Mouse (Mus musculus): ENCODE data around the gene Cacybp. TPM values are rescaled to one million over a fixed set of nuclear protein-coding genes. Genes with fewer than 3 reads are reported as not detected.

Cacybp gene
- polyA plus RNA-seq, 1 experiment from 2014 or later = 241 TPM

DNA sequence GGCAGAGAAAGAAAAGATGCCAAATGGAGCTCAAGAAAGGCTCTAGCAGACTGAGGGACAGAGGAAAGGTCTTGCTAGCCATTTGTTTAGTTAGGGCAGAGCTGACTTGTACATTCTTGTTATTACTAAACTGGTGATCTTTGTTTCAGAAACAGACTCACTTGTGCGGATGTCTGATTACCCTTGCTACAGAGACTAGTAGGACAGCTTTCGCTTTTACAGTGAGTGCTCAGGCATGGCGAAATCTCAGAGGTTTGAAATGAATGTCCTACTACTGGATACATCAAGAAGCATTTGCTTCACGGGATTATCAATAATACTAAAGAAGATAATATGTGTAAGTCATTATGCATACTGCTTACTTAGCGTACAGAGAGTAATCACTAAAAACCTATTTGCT, 32.0 kb upstream of the Cacybp start:
- Histone ChIP-seq H3K4me2 (replicated peaks) (no peak overlapping the region), H3K9ac (no peak overlapping the region), H3K27me3 (no peaks in the 10 kb centered on the region), H3K27ac (no peak overlapping the region), H3K9me3 (replicated peaks) (no peaks in the 10 kb centered on the region), H3K4me3 (no peak overlapping the region), H3K36me3 (no peaks in the 10 kb centered on the region), H3K4me1 (no peaks in the 10 kb centered on the region)
- no peak for ATAC-seq (ENCODE audit: low FRiP score)
- 87% methylated on average over 5 of the region's 5 CpGs for WGBS

DNA sequence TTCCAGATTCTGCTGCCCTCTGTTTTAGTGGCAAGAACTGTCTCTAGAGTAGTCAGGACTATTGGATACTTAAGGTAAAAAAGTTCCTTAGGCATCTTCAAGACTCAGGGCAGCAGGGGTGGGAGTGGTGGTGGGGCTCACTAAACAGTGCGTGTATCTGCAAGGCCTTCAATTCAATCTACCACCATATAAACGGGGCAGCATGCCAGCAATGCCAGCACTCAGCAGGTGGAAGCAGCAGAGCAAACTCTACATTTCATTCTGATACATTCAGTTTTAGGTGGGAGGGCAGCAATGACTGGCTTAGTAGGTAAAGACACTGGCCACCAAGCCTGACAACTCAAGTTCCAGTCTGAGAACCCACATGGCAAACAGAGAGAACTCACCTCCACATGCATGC, 27.4 kb upstream of the Cacybp start:
- no peaks in the 10 kb centered on the region for H3K9me3 ChIP-seq (replicated peaks)
- H3K27me3 ChIP-seq = no peaks in the 10 kb centered on the region
- H3K27ac ChIP-seq = no peak overlapping the region
- no peak overlapping the region for H3K4me2 ChIP-seq (replicated peaks)
- H3K36me3 ChIP-seq = no peaks in the 10 kb centered on the region
- WGBS = 89% methylated on average over 2 of the region's 2 CpGs
- no peak overlapping the region for H3K4me3 ChIP-seq
- ATAC-seq (ENCODE audit: low FRiP score) = no peak
- H3K4me1 ChIP-seq = no peaks in the 10 kb centered on the region
- H3K9ac ChIP-seq = no peak overlapping the region

DNA sequence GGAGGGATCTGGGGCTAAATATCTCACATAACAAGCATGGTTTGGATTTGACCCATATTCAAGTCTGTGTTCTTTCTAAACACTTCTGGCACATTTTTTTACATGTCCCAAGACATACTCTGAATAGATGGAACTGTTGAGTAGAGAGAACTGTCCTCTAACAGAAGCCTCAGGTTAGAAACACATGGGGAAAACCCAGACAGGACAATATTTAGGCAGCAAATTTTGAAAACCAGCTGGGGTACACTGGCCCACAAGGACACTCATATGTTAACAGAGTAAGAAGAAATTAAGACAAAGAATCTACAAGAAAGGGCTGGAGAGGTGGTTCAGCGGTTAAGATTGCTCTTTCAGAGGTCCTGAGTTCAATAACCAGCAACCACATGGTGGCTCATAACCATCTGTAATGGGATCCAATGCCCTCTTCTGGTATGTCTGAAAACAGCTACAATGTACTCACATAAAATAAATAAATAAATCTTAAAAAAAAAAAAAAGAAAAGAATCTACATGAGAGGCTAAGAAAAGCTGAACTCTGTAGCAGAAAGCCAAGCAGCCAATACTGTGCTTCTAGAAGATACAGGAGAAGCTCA, 26.3 kb upstream of the Cacybp start:
- Histone ChIP-seq H3K27me3 (no peaks in the 10 kb centered on the region), H3K27ac (no peak overlapping the region), H3K4me1 (no peaks in the 10 kb centered on the region), H3K4me3 (no peak overlapping the region), H3K9ac (no peak overlapping the region), H3K36me3 (no peaks in the 10 kb centered on the region), H3K4me2 (replicated peaks) (no peak overlapping the region), H3K9me3 (replicated peaks) (no peaks in the 10 kb centered on the region)
- WGBS = 96% methylated on average over 1 of the region's 1 CpGs
- no peak for ATAC-seq (ENCODE audit: low FRiP score)

GRCm38 (mm10) chr1:160237981-160238380, 25.3 kb upstream of the Cacybp start:
- no peak overlapping the region for H3K4me2 ChIP-seq (replicated peaks)
- no peaks in the 10 kb centered on the region for H3K36me3 ChIP-seq
- ATAC-seq (ENCODE audit: low FRiP score) = no peak
- H3K4me3 ChIP-seq = no peak overlapping the region
- no peaks in the 10 kb centered on the region for H3K4me1 ChIP-seq
- H3K27ac ChIP-seq = no peak overlapping the region
- H3K9me3 ChIP-seq (replicated peaks) = no peaks in the 10 kb centered on the region
- no peaks in the 10 kb centered on the region for H3K27me3 ChIP-seq
- no peak overlapping the region for H3K9ac ChIP-seq
- WGBS = 93% methylated on average over 2 of the region's 2 CpGs

GRCm38 (mm10) chr1:160233921-160234320, 21.2 kb upstream of the Cacybp start:
- Histone ChIP-seq H3K9me3 (replicated peaks) (no peaks in the 10 kb centered on the region), H3K4me1 (no peaks in the 10 kb centered on the region), H3K9ac (no peak overlapping the region), H3K36me3 (no peaks in the 10 kb centered on the region), H3K27me3 (no peaks in the 10 kb centered on the region), H3K4me3 (no peak overlapping the region), H3K4me2 (replicated peaks) (no peak overlapping the region), H3K27ac (no peak overlapping the region)
- no peak for ATAC-seq (ENCODE audit: low FRiP score)

GRCm38 (mm10) chr1:160232113-160232512, 19.4 kb upstream of the Cacybp start:
- no peak overlapping the region for H3K4me2 ChIP-seq (replicated peaks)
- no peaks in the 10 kb centered on the region for H3K4me1 ChIP-seq
- H3K9me3 ChIP-seq (replicated peaks) = no peaks in the 10 kb centered on the region
- no peak overlapping the region for H3K27ac ChIP-seq
- H3K4me3 ChIP-seq = no peak overlapping the region
- H3K27me3 ChIP-seq = no peaks in the 10 kb centered on the region
- H3K9ac ChIP-seq = no peak overlapping the region
- H3K36me3 ChIP-seq = no peaks in the 10 kb centered on the region
- no peak for ATAC-seq (ENCODE audit: low FRiP score)
- 79% methylated on average over 3 of the region's 3 CpGs for WGBS

- H3K4me3 ChIP-seq = no peak overlapping the region
- no peak overlapping the region for H3K9ac ChIP-seq
- no peaks in the 10 kb centered on the region for H3K36me3 ChIP-seq
- ATAC-seq (ENCODE audit: low FRiP score) = no peak
- 65% methylated on average over 4 of the region's 4 CpGs for WGBS
- no peaks in the 10 kb centered on the region for H3K4me1 ChIP-seq
- no peak overlapping the region for H3K4me2 ChIP-seq (replicated peaks)
- H3K27ac ChIP-seq = no peak overlapping the region
- H3K27me3 ChIP-seq = no peaks in the 10 kb centered on the region
- H3K9me3 ChIP-seq (replicated peaks) = no peaks in the 10 kb centered on the region
Observed at GRCm38 (mm10) chr1:160231013-160231412, 18.3 kb upstream of the Cacybp start.

DNA sequence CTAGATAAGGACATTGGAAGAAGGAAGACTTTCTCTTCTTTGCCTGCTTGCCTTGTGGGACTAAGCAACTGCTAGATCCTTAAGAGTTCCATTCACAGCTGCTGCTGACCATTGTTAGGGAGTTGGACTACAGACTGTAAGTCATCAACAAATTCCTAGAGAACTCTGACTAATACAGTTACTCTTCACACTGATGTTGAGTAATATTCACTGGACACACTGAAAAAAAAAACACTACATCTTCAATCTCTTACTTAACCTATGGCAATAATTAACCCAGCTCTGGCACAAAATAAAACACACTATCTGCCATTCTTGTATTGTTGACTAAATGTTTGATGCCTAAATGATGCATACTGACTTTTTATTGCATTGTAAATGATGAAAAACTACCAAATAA, 15.2 kb upstream of the Cacybp start:
- H3K36me3 ChIP-seq = 0 out of 2 replicates have a peak, but pooled peaks cover 2% of the 10 kb centered on the region
- no peak overlapping the region for H3K4me2 ChIP-seq (replicated peaks)
- no peaks in the 10 kb centered on the region for H3K9me3 ChIP-seq (replicated peaks)
- no peak overlapping the region for H3K27ac ChIP-seq
- H3K27me3 ChIP-seq = no peaks in the 10 kb centered on the region
- ATAC-seq (ENCODE audit: low FRiP score) = no peak
- H3K4me1 ChIP-seq = no peaks in the 10 kb centered on the region
- H3K4me3 ChIP-seq = no peak overlapping the region
- H3K9ac ChIP-seq = no peak overlapping the region

DNA sequence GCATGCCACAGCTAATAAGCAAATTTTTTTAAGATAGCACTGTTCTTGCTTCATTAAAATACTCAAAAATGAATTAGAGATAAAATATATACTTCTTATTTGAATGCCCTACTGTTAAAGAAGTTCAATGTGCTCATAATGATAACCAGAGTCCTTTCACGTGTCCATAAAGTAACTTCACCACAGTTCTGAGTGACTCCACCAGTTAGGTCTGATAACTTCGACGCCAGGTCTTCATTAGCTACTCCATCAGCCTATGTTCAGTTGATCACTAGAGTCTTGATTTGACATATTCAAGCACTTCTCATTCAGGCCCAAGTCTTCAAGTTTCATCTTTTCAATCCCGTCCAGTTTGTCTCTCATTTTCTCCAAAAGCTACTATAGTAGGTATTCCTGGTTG, 14.5 kb upstream of the Cacybp start:
- Histone ChIP-seq H3K4me3 (no peak overlapping the region), H3K27me3 (no peaks in the 10 kb centered on the region), H3K27ac (no peak overlapping the region), H3K4me1 (no peaks in the 10 kb centered on the region), H3K9me3 (replicated peaks) (no peaks in the 10 kb centered on the region), H3K9ac (no peak overlapping the region), H3K4me2 (replicated peaks) (no peak overlapping the region), H3K36me3 (0 out of 2 replicates have a peak, but pooled peaks cover 2% of the 10 kb centered on the region)
- no peak for ATAC-seq (ENCODE audit: low FRiP score)
- WGBS = 93% methylated on average over 4 of the region's 4 CpGs

- ATAC-seq (ENCODE audit: low FRiP score) = no peak
Observed at GRCm38 (mm10) chr1:160224093-160224492, 11.4 kb upstream of the Cacybp start.

DNA sequence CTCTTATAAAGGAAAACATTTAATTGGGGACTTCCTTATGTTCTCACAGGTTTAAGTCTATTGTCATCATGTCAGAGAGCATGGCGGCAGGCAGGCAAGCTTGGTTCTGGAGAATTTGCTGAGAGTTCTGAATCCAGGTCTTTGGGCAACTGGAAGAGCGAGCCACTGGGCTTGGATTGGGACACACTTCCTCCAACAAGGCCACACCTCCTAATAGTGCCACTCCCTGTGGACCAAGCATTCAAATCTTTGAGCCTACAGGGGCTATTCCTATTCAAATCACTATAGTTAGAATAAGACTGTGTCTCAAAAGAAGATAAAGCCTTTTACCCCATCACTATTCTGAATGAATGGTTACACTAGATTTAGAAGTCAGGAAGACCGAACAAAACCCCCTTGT, 5.2 kb upstream of the Cacybp start:
- no peak overlapping the region for H3K4me2 ChIP-seq (replicated peaks)
- no peaks in the 10 kb centered on the region for H3K36me3 ChIP-seq
- H3K4me1 ChIP-seq = no peaks in the 10 kb centered on the region
- H3K27ac ChIP-seq = no peak overlapping the region
- no peak overlapping the region for H3K9ac ChIP-seq
- no peaks in the 10 kb centered on the region for H3K9me3 ChIP-seq (replicated peaks)
- WGBS = 91% methylated on average over 3 of the region's 3 CpGs
- no peak overlapping the region for H3K4me3 ChIP-seq
- ATAC-seq (ENCODE audit: low FRiP score) = no peak
- no peaks in the 10 kb centered on the region for H3K27me3 ChIP-seq

More at GRCm38 (mm10) chr1:160224093-160224492, 11.4 kb upstream of the Cacybp start:
- Histone ChIP-seq H3K36me3 (0 out of 2 replicates have a peak, but pooled peaks cover 2% of the 10 kb centered on the region), H3K27ac (no peak overlapping the region), H3K9ac (no peak overlapping the region), H3K27me3 (no peaks in the 10 kb centered on the region), H3K4me2 (replicated peaks) (no peak overlapping the region), H3K4me1 (no peaks in the 10 kb centered on the region), H3K9me3 (replicated peaks) (no peaks in the 10 kb centered on the region), H3K4me3 (no peak overlapping the region)
- 70% methylated on average over 2 of the region's 2 CpGs for WGBS

DNA sequence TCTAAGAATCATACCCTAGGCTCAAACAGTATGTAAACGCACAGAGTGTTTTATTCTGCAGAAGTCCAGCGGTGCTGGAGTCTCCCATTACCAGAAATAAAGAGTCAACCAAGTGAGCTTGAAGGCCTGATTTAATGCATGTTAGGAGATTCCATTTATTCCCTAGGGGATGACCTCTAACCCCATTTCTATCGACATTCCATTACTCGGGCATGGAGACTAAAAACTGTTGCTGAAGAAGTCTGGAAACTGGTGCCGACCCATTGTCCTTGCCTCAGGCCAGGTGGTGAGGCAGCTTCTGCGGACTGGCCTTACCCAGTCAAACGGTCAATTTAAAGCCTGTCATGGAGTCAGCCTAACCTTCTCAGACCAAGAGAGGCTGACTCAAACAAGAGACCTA, 1.5 kb upstream of the Cacybp start:
- no peak overlapping the region; the same call in 1 of the 2 replicates for H3K27ac ChIP-seq
- H3K4me1 ChIP-seq = peaks cover 16% of the 10 kb centered on the region
- no peaks in the 10 kb centered on the region for H3K27me3 ChIP-seq
- H3K36me3 ChIP-seq = no peaks in the 10 kb centered on the region
- ATAC-seq (ENCODE audit: low FRiP score) = no peak
- peak overlapping the region; percentile 75 for H3K4me2 ChIP-seq (replicated peaks)
- H3K9me3 ChIP-seq (replicated peaks) = no peaks in the 10 kb centered on the region
- no peak overlapping the region for H3K9ac ChIP-seq
- H3K4me3 ChIP-seq = no peak overlapping the region
- WGBS = 61% methylated on average over 7 of the region's 7 CpGs

- H3K4me3 ChIP-seq = peak overlapping the region; percentile 90
- H3K9ac ChIP-seq = peak overlapping the region; percentile 94
- peaks cover 16% of the 10 kb centered on the region for H3K4me1 ChIP-seq
- H3K27ac ChIP-seq = peak overlapping the region; percentile 99
- peak overlapping the region; percentile 75 for H3K4me2 ChIP-seq (replicated peaks)
- peak; percentile 82 for ATAC-seq (ENCODE audit: low FRiP score)
- H3K27me3 ChIP-seq = no peaks in the 10 kb centered on the region
- under 1% methylated on average over 45 of the region's 45 CpGs for WGBS
- no peaks in the 10 kb centered on the region for H3K9me3 ChIP-seq (replicated peaks)
- H3K36me3 ChIP-seq = peaks cover 8% of the 10 kb centered on the region
Observed at GRCm38 (mm10) chr1:160212123-160212691, 468 bp downstream of the Cacybp start.

All from hindbrain, embryonic 12.5 days (tissue).